Mouse (Mus musculus) testis, adult 2 months (tissue): ENCODE data around the gene Cd48.

ENCODE experiments used
- CTCF ChIP-seq: fragments of 200-500 bp; IDR thresholded peaks from 2 replicates; pipeline ENCODE4 v1.5.1; 2012; ENCODE audit warnings: low read depth, mild to moderate bottlenecking, inconsistent platforms, low read length, moderate library complexity; ENCODE audit not compliant: control insufficient read depth, insufficient read depth, insufficient replicate concordance
- POLR2A ChIP-seq: fragments of 200-500 bp; IDR thresholded peaks from 2 replicates; pipeline ENCODE4 v1.6.1; 2012; ENCODE audit warnings: low read depth, mild to moderate bottlenecking, inconsistent platforms, low read length, moderate library complexity; ENCODE audit not compliant: control insufficient read depth

DNA sequence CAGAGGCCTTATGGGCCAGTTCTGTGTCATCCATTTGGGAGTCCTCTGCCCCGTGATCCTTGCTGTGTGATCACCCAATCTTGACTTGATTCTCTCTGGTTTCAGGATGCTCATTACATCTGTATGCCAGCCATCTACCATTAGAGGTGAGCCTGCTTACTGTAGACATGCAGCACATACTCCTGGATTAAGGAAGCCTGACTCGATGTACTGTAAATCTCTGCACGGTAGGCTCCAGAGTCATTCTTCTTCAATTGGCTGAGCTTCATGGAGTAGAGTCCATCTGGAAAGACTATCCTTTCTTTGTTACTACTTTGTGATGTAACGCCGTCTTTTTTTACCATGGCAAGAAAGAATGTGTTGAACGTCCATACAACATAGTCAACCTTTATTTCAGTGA is 41.0 kb upstream of the Cd48 start:
- TF ChIP-seq CTCF (no peak), POLR2A (no peak)
